Mouse (Mus musculus): ENCODE data around the gene Rnf123.
A peak's percentile ranks its signal among the peaks of the same experiment; 100 is the strongest.

The Rnf123 gene

DNA sequence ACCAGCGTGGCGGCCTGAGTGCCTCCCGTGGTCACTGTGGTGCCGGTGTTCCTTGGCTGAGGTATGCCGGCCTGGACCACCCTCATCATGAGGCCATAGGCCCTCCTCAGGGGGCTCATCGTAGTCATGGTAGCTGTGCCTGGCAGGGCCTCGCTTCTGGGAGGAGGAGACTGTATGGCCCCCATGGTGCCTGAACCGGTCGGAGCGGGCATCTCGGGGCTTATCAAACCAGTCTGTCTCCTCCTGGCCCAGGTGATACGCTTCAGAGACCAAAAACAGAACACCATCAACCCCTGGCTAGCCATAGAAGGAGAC, 22.4 kb upstream of the Rnf123 start:
- no peak for DNase-seq (ENCODE audit: inconsistent age in 2 of 2, low spot score in 1 of 2)

DNA sequence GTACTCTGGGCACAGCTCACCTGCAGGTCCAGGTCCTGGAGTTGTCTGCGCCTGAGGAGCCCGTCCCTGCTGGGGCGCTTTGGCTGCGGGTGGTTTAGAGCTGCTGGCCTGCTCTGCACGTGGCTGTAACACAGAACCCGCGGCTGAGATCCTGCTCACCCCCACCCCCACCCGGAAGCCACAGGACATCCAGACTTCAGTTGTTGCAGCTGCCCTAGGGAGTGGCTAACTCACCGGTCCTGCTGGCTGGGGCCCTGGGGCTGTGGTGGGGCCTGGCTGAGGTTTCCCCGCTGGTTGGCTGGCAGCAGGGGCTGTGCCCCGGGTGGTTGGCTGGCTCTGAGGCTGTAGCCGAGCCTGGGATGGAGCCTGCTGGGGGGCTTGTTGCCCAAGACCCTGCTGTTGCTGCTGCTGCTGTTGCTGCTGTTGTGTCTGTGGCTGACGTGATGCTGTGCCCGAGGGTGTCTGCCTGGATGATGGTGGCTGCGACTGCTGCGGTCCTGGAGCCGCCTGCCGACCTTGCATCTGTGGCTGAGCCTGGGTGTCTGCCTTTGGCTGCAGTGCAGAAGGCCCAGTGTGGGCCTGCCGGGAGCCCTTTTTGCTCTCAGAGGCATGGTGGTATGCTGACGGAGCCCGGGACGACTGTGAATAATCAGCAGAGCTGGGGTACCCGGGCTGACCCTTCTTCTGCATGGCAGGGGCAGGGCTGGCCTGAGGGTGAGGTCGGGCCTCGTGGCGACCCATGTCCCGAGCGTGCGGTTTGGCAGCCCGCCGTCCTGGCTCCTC, 21.8 kb upstream of the Rnf123 start:
- DNase-seq (ENCODE audit: inconsistent age in 2 of 2, low spot score in 1 of 2), result no peak

GRCm38 (mm10) chr9:108099619-108100018, 16.5 kb upstream of the Rnf123 start:
- DNase-seq (ENCODE audit: inconsistent age in 2 of 2, low spot score in 1 of 2), result no peak

GRCm38 (mm10) chr9:108095949-108096712, 13.0 kb upstream of the Rnf123 start:
- DNase-seq (ENCODE audit: inconsistent age in 2 of 2, low spot score in 1 of 2), result no peak

DNA sequence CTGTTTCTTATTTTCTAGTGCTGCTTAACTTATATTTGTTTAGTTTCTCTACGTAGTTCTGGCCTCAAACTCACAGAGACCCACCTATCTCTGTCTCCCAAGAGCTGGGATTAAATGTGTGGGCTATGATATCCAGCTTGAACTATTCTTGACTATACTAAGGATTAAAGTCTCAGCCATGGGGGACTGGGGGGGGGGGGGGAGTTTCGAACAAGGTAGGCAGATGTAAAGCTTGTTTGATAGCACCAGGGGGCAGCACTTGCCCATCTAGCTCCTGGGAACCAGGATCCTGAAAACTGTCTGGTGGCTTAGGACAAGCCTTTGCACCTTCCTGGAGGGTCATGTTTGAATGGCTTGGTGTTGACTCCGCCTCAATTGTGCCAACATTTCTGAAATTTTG, 12.4 kb upstream of the Rnf123 start:
- DNase-seq (ENCODE audit: inconsistent age in 2 of 2, low spot score in 1 of 2), result peak; percentile 63 to 85

DNA sequence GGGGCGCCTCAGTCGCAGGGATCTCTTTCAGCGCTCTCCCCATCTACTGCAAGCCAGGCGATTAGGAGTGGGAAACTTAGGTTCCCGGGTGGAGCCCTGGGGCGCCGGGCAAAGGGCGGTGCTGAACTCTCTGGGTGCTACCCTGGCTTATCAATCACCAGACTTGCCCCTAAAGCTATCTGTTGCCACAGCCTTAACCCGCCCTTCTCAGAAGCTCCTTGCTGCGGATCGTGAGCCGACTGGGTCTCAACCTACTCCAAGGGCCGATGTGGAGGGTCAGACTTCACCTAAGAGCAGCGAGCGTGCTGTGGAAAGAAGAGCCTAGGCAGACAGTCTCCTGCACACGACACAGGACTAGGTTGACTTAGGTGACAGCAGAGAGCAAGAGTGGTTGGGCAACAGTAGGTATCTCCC, 11.9 kb upstream of the Rnf123 start:
- peak; percentile 61 to 79 for DNase-seq (ENCODE audit: inconsistent age in 2 of 2, low spot score in 1 of 2)

- DNase-seq (ENCODE audit: inconsistent age in 2 of 2, low spot score in 1 of 2), result peak; percentile 97 to 99
These were observed 11.2 kb upstream of the Rnf123 start, which contains the start of gene Apeh for GRCm38 (mm10) chr9:108094184-108094941. TSS of gene Apeh (minus strand) at chr9:108094606.

- peak; percentile 28 to 58 for DNase-seq (ENCODE audit: inconsistent age in 2 of 2, low spot score in 1 of 2)
These were observed 10.4 kb upstream of the Rnf123 start for GRCm38 (mm10) chr9:108093586-108093985.

DNA sequence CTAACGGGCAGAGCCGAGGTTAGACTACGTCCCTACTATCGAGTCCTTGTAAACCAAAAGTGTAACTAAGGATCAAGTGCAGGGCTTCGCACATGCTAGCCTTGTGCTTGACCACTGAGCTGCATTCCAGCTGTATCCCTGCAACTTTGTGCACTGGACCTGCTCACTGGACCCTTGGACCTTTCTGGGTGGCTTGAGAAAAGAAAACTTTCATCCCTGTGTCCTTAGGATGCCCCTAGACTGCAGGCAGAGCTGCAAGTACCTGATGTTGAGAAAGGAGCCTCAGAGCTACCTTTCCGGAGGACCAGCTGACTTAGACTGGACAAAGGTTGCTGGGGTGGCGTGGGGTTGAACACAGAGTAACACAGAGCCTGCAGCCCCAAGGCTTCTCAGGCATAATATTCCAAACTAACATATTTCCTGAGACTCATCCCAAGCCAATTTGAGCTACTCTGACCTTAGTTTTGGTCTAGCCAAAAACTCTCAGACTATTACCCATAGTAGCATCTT, 7.5 kb upstream of the Rnf123 start:
- no peak for DNase-seq (ENCODE audit: inconsistent age in 2 of 2, low spot score in 1 of 2)

DNA sequence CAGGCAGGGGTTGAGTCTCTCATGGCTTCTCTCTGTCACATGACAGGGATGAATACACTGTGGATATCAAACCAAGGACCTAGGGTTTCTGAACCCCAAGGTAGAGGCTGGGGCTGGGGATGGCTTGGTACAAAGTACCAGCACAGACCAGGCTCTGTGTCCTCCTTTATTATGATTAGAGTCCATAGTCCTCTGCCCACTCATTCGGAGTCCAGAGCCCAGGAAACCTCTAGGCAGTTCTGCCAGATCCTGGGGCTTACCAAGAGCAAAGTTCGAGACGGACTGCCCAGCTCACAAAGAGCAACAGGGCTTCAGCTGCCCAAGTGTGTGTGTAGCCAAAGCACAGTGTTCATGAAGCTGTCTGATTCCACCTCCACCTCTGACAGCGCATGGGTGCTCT, 2.1 kb upstream of the Rnf123 start:
- DNase-seq (ENCODE audit: inconsistent age in 2 of 2, low spot score in 1 of 2), result no peak

GRCm38 (mm10) chr9:108083561-108083960, 415 bp upstream of the Rnf123 start:
- DNase-seq (ENCODE audit: inconsistent age in 2 of 2, low spot score in 1 of 2), result peak in 1 of 2 experiments; percentile 57

- DNase-seq (ENCODE audit: inconsistent age in 2 of 2, low spot score in 1 of 2), result no peak
These were observed 597 bp downstream of the Rnf123 start for GRCm38 (mm10) chr9:108082549-108082948.

GRCm38 (mm10) chr9:108080168-108080567, 3.0 kb downstream of the Rnf123 start, which contains the start of gene Mst1:
TSS of gene Mst1 (plus strand) at chr9:108080436.
- DNase-seq (ENCODE audit: inconsistent age in 2 of 2, low spot score in 1 of 2), result no peak

DNA sequence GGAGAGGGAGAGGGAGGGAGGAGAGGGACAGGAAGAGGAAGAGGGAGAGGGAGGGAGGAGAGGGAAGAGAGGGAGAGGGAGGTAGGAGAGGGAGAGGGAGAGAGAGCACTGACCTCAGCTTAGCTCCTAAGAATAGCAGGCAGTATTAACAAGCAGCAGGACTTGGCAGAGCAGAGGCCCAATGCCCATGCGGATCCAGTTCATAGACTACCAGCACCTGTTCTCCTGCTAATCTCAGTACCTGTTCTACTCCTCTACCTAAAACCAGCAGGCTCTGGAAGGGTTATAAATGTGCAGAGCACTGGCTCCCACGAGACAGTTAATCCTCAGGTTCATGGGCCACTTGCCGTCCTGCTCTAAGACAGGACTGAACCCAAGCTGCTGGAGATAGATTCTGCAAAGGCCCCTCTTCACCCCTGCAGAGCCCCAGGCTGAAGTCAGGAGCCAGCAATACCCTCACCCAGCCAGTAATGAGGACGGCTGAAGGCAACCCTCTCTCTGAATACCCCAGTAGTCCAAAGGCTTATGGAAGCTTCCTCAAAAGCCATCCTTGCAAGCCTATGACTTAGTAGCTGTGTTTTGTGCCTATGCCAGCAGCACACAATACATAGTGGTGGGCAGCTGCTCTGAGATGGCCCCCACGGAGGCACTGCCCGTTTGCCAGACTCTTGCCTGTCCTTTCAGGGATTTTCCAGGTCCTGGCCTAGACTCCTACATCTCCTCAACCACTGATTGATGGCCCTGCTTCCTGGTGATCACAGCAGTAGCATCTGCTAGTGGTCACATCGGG, 9.8 kb downstream of the Rnf123 start:
- no peak for DNase-seq (ENCODE audit: inconsistent age in 2 of 2, low spot score in 1 of 2)

DNA sequence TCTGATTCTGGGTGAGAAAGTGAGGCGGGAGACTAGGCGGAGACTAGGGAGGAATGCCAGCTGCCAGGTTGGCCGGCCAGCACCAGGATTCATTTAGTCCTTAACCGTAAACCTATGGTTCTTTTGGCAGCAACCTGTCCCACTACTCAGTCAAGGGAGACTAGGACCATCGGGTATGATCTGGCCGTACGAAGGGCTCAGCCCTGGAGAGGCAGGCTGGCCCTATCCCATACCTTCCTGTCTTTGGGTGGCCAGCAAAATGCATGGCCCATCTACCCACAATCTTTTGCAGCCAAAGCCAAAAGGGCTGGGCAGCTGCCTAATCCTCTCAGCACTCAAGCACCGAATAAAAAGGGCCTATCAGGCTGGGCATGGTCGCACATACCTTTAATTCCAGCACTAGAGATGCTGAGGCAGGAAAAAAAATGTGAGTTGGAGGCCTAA, 10.6 kb downstream of the Rnf123 start:
- no peak for DNase-seq (ENCODE audit: inconsistent age in 2 of 2, low spot score in 1 of 2)

DNA sequence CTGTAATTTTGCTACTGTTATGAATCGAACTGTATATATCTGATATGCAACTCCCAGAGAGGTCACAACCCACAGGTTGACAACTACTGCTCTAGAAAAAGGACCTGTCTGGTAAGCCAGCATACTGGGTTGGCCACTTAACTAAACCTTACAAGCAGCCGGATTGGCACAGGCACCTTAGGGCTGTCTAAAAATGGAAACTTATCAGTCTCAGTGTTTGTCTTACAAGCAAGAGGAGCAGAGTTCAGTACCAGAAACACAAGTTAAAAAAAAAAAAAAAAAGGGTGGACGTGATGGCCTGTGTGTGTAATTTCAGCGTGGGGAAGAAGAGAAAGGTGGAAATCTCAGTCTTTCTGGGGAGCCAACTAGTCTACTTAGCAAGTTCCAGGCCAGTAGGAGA, 11.3 kb downstream of the Rnf123 start:
- DNase-seq (ENCODE audit: inconsistent age in 2 of 2, low spot score in 1 of 2), result no peak

DNA sequence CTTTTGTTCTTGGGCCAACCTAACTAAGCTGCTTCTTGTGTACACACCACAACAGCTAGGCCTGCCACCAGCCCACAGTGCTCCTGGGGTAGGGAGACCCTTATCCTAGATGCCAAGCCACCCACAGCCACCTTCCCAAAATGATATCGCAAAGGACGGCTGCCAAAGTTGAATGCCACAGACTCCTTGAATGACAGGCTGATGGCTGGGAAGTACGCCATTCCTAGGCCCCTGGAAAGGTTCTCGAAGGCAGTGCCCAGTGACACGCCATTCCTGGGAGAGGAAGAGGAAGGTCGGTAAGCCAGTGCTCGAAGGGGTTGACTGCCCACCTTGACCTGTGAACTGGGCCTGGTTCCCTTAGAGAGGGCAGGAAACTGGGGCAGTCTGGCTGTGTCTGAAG, 13.6 kb downstream of the Rnf123 start:
- DNase-seq (ENCODE audit: inconsistent age in 2 of 2, low spot score in 1 of 2), result no peak

- DNase-seq (ENCODE audit: inconsistent age in 2 of 2, low spot score in 1 of 2), result no peak
These were observed 14.1 kb downstream of the Rnf123 start for GRCm38 (mm10) chr9:108069007-108069406.

DNA sequence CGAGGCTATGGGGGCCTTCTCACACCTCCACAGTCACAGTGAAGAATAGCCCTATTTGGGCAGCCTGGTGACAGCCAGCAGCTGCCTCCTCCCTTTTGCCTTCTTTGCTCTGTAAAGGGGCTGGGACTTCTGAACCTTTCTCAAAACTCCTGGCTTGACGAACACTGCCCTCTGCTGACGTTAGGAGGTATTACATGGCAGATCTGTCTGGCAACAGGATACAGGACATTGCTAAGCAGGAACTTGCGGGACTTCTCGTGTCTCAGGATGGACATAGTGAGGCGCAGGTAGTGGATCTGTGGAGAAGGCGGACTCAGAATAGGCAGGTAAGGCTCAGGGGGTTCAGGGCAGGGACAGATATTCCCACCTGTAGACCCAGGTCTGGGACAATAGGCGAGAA, 15.2 kb downstream of the Rnf123 start:
- peak; percentile 82 to 94 for DNase-seq (ENCODE audit: inconsistent age in 2 of 2, low spot score in 1 of 2)

DNA sequence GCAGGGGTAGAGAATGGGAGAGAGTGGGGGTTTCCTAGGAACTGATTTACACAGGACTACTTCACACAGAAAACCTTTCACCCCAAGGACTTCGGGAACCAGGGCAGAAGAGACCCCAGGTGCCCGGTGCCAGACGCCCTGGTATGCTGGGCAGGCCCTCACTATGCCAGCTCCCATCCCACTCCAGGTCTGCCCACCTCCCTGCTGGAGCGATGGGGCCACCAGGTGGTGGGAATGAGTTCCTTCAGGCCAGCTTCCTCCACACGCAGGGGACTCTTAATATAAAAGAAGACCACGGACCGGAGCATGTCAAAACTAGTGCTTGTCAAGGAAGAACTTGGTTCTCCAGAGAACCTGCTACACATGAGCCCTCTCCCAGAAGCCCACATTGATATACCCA, 15.9 kb downstream of the Rnf123 start:
- no peak for DNase-seq (ENCODE audit: inconsistent age in 2 of 2, low spot score in 1 of 2)
